Mouse (Mus musculus) splenic B cell, adult 2 months (primary cell): ENCODE data around the gene Sntb2.

Source experiments
- DNase-seq: peaks from one replicate; pipeline ENCODE4 v3.0.0-alpha.2; 2011; ENCODE audit warnings: low read depth, low spot score
- H3K27me3 ChIP-seq: 2 replicates; pipeline ENCODE4 v1.6.1; 2012; ENCODE audit warnings: mild to moderate bottlenecking, low read length, moderate library complexity, mixed read lengths; ENCODE audit not compliant: control insufficient read depth, poor library complexity, insufficient read depth, severe bottlenecking
- H3K36me3 ChIP-seq: 2 replicates; pipeline ENCODE4 v1.6.1; 2012; ENCODE audit warnings: mild to moderate bottlenecking, low read length, moderate library complexity, mixed read lengths; ENCODE audit not compliant: control insufficient read depth, poor library complexity, insufficient read depth, severe bottlenecking

Sntb2 gene

DNA sequence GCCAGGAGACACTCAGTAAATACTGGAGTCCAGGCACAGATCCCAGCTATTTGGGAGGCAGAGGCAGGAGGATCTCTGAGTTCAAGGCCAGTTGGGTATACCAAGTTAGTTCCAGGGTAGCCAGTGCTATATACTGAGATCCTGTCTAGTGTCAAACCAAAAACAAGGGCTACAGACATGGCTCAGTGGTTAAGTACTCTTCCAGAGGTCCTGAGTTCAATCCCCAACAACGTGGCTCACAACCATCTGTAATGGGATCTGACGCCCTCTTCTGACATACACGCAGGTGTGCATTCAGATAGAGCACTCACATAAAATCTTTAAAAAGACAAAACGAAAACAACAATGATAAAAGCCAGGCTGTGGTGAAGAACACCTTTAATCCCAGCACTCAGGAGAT is 113.9 kb downstream of the Sntb2 start:
- H3K36me3 ChIP-seq = peaks cover 16% of the 10 kb centered on the region
- no peaks in the 10 kb centered on the region for H3K27me3 ChIP-seq
- no peak for DNase-seq

DNA sequence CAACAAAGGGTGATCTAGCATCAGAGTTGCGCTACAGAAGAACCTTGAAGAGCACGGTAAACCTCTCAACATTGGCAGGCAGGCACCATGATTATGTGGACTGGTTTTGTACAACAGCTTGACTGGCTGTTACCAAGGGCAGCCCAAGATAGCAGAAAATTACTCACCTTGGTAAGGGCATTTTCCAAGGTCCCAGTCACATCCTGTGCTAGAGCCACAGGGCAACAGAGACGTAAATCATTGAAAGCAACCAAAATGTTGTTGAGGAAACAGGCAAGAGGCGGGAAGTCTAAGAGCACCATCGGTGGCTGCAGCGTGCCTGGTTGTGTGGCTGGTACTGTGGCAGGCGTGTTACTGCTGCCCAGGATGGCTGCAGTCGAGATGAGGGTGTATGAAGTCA is 116.5 kb downstream of the Sntb2 start:
- H3K27me3 ChIP-seq = no peaks in the 10 kb centered on the region
- DNase-seq = no peak
- H3K36me3 ChIP-seq = peaks cover 7% of the 10 kb centered on the region

DNA sequence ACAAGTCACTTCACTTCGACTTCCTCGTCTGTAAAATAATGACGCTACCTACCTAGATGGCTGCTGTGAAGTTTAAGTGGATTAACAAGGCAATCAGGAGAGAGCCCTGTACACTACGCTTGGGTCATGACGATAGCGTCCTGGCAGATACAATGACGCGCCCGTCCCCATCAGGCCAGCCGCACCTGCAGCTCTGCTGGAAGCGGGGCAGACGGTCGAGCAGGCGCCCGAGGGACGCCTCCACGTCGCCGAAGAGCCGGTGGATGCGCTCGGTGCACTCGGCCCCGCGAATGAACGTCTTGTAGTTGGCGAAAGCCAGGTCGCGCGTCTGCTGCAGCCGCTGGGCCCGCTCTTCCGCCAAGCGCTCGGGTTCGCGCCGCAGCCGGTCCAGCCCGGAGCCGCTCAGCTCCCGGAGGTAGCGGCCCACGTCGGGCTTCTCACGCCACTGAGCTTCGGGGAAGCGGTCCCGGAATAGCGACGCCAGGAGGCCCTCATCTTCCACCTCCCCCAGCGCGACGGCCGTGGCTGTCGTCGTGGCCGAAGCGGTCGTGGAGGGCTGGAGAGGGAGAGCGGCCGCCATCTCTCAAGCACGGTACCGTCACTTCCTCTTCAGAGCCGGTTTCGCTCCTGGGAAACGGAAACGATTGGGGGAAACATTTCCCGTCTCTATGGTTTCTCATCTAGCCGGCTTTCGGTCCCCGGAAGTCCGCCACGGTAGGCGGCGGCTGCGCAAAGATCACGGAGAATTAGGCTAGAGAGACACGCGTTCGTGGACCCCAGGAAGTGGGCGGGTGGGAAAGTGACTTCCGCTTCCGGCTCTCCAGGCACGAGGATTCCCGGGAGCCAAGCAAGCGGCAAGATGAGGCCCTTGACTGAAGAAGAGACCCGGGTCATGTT is 120.8 kb downstream of the Sntb2 start, which contains the start of the genes Cog8 and Nip7:
TSS of gene Cog8 (minus strand) at position 614 of the 897 bp plus-strand sequence.
TSS of gene Nip7 (plus strand) at position 802 of the 897 bp plus-strand sequence.
- peak; percentile 97 for DNase-seq
- H3K27me3 ChIP-seq = no peaks in the 10 kb centered on the region

DNA sequence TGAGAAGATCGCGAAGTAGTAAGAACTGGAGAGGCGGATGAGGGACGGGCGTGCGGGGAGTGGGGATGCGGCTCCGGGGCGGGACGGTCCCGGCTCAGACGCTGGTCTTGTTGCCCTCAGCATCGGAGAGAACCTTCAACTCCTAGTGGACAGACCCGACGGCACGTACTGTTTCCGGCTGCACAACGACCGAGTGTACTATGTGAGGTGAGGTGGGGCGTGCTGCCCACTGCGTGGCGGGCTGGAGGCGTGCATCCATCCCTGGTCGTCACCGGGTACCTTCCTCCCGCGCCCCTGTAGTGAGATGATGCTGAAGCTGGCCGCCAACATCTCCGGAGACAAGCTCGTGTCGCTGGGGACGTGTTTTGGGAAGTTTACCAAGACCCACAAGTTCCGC is 121.4 kb downstream of the Sntb2 start:
- DNase-seq = no peak
- peaks cover 4% of the 10 kb centered on the region for H3K36me3 ChIP-seq
- H3K27me3 ChIP-seq = no peaks in the 10 kb centered on the region

More for the DNA sequence above, 120.8 kb downstream of the Sntb2 start, which contains the start of the genes Cog8 and Nip7:
- H3K36me3 ChIP-seq = peaks cover 4% of the 10 kb centered on the region

DNA sequence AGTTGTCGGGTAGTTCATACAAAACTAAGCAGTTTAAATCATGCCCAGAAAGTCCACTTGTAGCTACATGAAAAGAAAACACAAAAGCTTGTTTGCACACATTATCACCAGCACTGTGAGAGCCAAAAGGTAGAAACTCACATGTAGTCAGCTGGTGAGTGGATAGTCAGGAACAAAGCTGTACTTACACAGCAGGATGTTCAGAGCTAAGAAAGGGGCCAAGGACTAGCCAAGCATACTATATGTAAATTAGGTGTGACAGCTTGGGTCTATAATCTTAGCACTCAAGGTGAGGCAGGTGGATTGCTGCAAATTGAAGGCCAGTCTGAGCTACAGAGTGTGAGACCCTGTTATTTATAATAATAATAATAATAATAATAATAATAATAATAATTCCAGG is 127.1 kb downstream of the Sntb2 start:
- Histone ChIP-seq H3K36me3 (no peaks in the 10 kb centered on the region), H3K27me3 (no peaks in the 10 kb centered on the region)
- peak; percentile 62 for DNase-seq

DNA sequence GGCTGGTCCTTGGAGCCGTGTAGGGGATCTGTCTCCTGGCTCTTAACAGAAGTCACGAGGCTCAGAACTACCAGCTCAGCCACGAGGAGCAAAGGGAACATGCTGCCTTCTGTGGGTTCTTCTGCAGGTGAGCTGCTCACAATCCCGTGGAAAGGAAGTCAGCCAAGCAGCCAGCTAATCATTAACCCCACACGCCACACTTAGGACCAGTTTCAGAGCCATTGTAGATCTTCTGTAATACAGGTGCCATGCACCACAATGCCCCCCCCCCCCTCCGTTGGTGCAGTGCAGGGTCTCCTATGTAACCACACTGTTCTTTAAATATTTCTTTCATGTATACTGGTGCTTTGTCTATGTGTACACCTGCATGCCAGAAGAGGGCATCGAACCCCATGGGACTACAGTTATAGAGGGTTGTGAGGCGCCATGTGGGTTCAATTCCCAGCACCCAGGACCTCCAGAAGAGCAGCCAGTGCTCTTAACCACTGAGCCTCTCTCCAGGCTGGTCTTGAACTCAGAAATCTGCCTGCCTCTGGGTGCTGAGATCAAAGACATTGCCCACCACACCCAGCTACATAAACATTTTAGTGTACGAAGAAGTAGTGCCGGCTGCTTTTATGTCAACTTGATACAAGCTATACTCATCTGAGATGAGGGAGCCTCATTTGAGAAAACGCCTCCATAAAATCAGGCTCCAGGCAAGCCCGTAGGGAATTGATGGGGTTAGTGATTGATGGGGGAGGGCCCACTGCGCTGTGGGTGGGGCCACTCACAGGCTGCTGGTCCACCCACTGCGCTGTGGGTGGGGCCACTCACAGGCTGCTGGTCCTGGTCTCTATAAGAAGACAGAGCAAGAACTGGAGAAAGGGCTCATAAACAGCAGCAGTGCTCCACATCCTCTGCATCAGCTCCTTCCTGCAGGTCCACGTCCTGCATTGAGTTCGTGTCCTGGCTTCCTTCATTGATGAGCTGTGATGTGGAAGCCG is 130.3 kb downstream of the Sntb2 start, which contains the start of gene Tmed6:
TSS of gene Tmed6 (minus strand) at position 134 of the 986 bp plus-strand sequence.
- DNase-seq = peak; percentile 52
- no peaks in the 10 kb centered on the region; the same call in 1 of the 2 replicates for H3K36me3 ChIP-seq
- H3K27me3 ChIP-seq = no peaks in the 10 kb centered on the region
